Mouse (Mus musculus) testis, adult 2 months (tissue): Measurements from ENCODE around the gene Shb. TPM values are rescaled to one million over a fixed set of nuclear protein-coding genes. Genes with fewer than 3 reads are reported as not detected.

Experiments used
- H3K27ac ChIP-seq: fragments of 200-500 bp; 2 replicates; pipeline ENCODE4 v1.5.1; 2012; ENCODE audit warnings: low read depth, low read length; ENCODE audit not compliant: control insufficient read depth, insufficient read depth
- H3K27me3 ChIP-seq: fragments of 200-500 bp; 2 replicates; pipeline ENCODE4 v1.6.1; 2012; ENCODE audit warnings: mild to moderate bottlenecking, low read length, moderate library complexity; ENCODE audit not compliant: control insufficient read depth, insufficient read depth
- H3K36me3 ChIP-seq: fragments of 200-500 bp; 2 replicates; pipeline ENCODE4 v1.6.1; 2012; ENCODE audit warnings: mild to moderate bottlenecking, low read length; ENCODE audit not compliant: control insufficient read depth, insufficient read depth
- H3K4me1 ChIP-seq: fragments of 200-500 bp; 2 replicates; pipeline ENCODE4 v1.6.1; 2012; ENCODE audit warnings: low read length; ENCODE audit not compliant: control insufficient read depth, insufficient read depth
- H3K4me3 ChIP-seq: fragments of 200-500 bp; 2 replicates; pipeline ENCODE4 v1.5.1; 2012; ENCODE audit warnings: low read depth, mild to moderate bottlenecking, low read length, moderate library complexity, mixed read lengths; ENCODE audit not compliant: control insufficient read depth
- CTCF ChIP-seq: fragments of 200-500 bp; IDR thresholded peaks from 2 replicates; pipeline ENCODE4 v1.5.1; 2012; ENCODE audit warnings: low read depth, mild to moderate bottlenecking, inconsistent platforms, low read length, moderate library complexity; ENCODE audit not compliant: control insufficient read depth, insufficient read depth, insufficient replicate concordance
- POLR2A ChIP-seq: fragments of 200-500 bp; IDR thresholded peaks from 2 replicates; pipeline ENCODE4 v1.6.1; 2012; ENCODE audit warnings: low read depth, mild to moderate bottlenecking, inconsistent platforms, low read length, moderate library complexity; ENCODE audit not compliant: control insufficient read depth
- polyA plus RNA-seq: library from polyadenylated mRNA; depleted of rRNA; stranded (reverse); fragments of >200 nt; gene quantifications from 2 replicates; pipeline ENCODE4 v1.2.3, GENCODE M21; 2012; rRNA removed

The Shb gene
- polyA plus RNA-seq = 7.3 and 8.7 TPM in 2 replicates

DNA sequence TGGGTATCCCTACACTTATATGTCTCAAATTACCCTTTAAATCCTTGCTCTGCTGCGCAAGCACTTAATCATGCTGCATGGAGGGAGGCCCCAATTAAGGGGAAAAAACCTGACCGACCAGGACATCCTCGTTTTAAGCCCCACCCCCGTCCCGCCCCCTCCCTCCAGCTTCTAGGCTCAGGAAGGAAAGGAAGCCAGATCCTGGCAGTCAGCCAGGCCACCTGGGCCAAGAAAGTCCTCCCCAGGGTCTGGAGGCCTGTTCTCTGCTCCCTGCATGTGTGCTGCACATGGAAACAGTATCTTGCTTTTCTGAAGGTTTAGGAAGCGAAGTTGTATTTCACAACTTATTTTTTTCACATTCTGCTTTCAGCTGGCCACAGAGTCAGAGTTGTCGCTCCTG, at the start of gene Shb:
Shb (minus strand) TSS at position 96 of the 400 bp plus-strand sequence.
- Histone ChIP-seq H3K27me3 (no peaks in the 10 kb centered on the region; the same call in 1 of the 2 replicates), H3K36me3 (no peaks in the 10 kb centered on the region), H3K4me3 (peak within 1 kb of the TSS; percentile 81; the same call in 1 of the 2 replicates), H3K4me1 (peaks cover 31% of the 10 kb centered on the region), H3K27ac (no peak within 1 kb of the TSS; the same call in 1 of the 2 replicates)
- no peak for TF ChIP-seq POLR2A
- no peak for TF ChIP-seq CTCF

DNA sequence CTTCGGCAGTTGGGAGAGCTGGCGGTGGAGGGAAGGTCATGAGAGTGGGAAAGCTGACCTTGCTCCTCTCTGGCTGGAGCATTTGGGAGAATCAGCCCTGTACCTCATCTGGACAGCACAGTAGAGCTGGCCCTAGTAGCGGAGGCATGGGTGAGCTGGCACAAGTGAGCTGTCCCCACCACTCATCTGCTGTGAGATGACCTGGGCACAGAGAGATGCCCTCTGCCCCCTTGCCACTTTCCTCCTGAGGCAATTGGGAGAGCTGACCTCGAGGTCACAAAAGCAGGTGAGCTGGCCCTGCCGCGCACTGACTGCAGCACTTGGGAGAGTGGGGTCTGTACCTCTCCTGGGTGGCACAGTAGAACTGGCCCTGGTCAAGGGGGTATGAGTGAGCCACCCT, 48.8 kb upstream of the Shb start:
- Histone ChIP-seq H3K27ac (no peak overlapping the region), H3K4me3 (no peak overlapping the region), H3K36me3 (no peaks in the 10 kb centered on the region), H3K27me3 (no peaks in the 10 kb centered on the region), H3K4me1 (no peaks in the 10 kb centered on the region; the same call in 1 of the 2 replicates)
- TF ChIP-seq POLR2A (no peak), CTCF (no peak)

DNA sequence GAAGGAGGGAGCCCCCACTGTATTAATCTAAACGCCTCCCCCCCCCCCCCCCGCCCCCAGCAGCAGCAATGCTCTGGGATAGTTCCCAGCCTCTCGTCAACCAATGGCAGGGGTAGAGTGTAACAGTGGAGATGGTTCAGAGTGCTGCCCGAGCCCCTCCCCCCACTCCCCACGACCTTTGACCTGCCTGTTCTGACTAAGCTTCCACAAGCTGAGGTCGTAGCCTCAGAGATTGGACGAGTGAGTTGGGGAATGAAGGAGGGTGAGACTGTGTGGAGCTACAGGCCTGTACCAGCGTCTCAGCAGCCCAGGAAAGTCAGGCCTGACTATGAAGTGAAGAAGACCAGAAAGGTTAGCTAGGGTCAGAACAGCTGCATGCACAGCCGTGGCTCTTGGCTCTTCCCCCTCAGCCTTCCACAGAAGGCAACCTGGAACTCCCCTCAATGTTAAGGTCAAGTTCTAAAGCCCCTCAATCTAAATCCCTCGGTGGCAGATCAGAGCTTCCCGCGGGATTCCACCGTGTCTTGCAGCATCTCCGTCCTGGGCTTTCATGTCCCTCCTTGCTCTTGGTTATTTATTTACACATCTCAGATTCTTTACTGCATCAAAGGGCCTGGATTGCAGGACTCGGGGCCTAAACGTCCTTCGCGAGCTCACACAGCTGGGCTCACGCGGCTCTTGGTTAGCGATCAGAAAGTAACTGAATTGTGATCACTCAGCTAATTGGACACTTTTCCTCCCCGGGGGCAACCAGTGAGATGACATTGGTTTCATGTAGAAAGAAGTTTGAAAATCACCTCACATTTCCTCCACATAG, 46.5 kb upstream of the Shb start:
- TF ChIP-seq POLR2A (no peak), CTCF (no peak)
- no peak overlapping the region for H3K27ac ChIP-seq
- H3K4me1 ChIP-seq = no peaks in the 10 kb centered on the region; the same call in 1 of the 2 replicates
- H3K4me3 ChIP-seq = no peak overlapping the region
- H3K36me3 ChIP-seq = no peaks in the 10 kb centered on the region
- no peaks in the 10 kb centered on the region for H3K27me3 ChIP-seq

DNA sequence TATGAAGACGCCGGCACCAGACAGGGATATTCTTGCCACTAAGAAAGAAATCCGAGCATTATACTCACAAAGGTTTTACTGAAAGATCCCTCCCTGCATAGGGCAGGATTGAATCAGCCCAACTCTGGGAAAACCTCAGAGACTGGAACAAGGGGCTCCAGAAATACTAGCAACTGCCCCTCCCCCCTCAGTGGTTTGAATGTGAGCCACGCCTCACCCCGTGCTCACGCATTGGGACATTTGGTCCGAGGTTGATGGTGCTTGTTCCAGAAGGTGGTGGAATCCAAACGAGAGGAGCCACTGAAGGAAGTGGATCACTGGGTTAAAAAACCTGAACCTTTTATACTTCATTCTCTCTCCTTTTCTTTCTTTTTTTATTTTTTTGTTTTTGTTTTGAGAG, 45.4 kb upstream of the Shb start:
- Histone ChIP-seq H3K4me1 (no peaks in the 10 kb centered on the region; the same call in 1 of the 2 replicates), H3K36me3 (no peaks in the 10 kb centered on the region), H3K27ac (no peak overlapping the region), H3K27me3 (no peaks in the 10 kb centered on the region), H3K4me3 (no peak overlapping the region)
- TF ChIP-seq POLR2A (no peak), CTCF (no peak)

DNA sequence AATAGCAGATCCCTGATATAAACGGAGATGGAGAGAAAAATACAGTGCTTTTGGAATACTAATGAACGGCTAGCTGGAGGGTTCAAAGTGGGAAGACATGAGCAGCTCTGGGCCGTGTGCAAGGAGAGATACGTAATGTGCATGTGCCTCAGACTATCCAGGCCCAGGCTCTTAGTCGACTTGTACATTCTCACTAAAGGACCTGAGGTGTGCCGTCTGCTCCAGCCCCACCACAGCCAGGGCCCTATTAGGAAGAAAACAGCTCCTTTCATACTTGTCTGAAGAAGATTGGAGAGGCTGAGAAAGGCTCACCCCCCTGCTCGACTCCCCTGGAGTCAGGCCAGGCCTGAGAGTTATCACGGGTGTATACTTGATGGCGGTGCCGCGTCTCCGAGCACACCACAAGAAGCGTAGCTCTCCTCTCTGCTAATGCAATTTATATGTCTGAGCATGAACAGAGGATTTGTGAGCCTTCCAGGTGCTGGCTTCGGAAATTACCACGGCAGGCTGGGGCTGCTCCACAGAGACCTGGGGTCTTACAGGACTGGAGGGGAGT, 42.4 kb upstream of the Shb start:
- H3K4me1 ChIP-seq = no peaks in the 10 kb centered on the region; the same call in 1 of the 2 replicates
- no peaks in the 10 kb centered on the region for H3K36me3 ChIP-seq
- no peak overlapping the region for H3K27ac ChIP-seq
- TF ChIP-seq POLR2A (no peak), CTCF (no peak)
- no peaks in the 10 kb centered on the region for H3K27me3 ChIP-seq
- H3K4me3 ChIP-seq = no peak overlapping the region

DNA sequence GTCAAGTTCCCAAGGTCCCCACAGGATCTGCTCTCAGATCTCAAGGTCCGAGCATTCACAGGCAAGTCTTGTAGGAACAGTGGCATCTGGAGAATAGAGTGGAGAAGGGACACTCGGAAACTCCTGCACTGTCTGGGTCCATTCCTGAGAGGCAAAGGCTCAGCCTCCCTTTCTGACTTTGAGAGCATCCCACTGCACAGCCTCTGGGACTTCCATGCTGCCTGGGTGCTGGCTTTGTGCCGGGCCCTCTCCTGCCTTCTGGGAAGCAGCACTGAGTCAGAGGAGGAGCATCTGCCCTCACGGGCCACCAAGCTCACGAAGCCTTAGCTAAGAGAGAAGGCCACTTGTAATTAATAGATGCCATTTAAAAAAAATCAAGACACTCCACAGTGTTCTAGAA, 37.3 kb upstream of the Shb start:
- no peak overlapping the region for H3K4me3 ChIP-seq
- 0 out of 2 replicates have a peak overlapping the region, but pooled peaks have one; percentile 58 for H3K27ac ChIP-seq
- H3K4me1 ChIP-seq = no peaks in the 10 kb centered on the region; the same call in 1 of the 2 replicates
- no peaks in the 10 kb centered on the region for H3K36me3 ChIP-seq
- H3K27me3 ChIP-seq = no peaks in the 10 kb centered on the region
- TF ChIP-seq CTCF = no peak
- no peak for TF ChIP-seq POLR2A

DNA sequence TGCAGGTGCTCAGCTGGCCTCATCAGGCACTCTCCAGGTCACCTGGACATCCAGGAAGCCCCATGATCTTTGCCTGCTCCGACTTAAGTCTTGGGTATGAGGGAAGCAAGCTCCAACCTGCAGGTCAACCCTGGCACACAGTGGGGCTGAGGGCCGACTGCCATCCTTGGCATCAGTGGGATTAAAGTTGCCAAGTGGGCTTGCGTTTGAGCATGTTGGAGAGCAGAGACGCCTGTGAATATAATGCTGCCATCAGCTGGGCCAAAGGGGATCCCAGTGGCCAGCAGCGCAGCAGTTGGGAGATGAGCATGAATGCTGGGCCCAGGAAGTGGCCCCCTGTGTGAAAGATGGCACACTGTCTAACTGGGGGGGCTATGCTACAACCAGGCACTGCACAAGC, 25.9 kb upstream of the Shb start:
- no peak overlapping the region for H3K27ac ChIP-seq
- no peaks in the 10 kb centered on the region for H3K36me3 ChIP-seq
- TF ChIP-seq POLR2A (no peak), CTCF (no peak)
- H3K27me3 ChIP-seq = no peaks in the 10 kb centered on the region
- H3K4me1 ChIP-seq = no peaks in the 10 kb centered on the region
- no peak overlapping the region for H3K4me3 ChIP-seq

DNA sequence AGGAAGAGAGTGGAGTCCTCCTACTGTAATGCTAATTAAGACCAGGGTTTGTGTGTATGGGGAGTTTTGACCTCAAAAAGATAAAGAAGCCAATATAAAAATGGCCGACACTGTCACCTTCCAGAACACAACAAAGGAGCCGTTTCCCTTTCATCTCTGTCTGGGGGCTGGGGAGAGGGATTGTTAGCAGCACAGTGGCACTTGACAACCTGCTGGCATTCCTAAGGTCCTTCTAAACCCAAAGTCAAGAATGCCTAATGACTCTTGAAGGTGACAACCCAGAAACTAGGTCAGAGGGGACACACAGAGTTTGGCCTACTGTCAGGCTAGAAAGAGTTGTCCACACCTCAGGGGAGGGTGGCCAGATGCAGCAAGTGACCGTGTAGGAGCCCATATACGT, 20.3 kb upstream of the Shb start:
- H3K4me1 ChIP-seq = no peaks in the 10 kb centered on the region
- no peaks in the 10 kb centered on the region for H3K36me3 ChIP-seq
- no peak overlapping the region for H3K4me3 ChIP-seq
- TF ChIP-seq CTCF = no peak
- TF ChIP-seq POLR2A = no peak
- no peaks in the 10 kb centered on the region for H3K27me3 ChIP-seq
- H3K27ac ChIP-seq = no peak overlapping the region
